Mouse (Mus musculus) adrenal gland, postnatal 36 days (tissue): ENCODE results near the gene Bdh2. TPM values are rescaled to one million over a fixed set of nuclear protein-coding genes. Genes with fewer than 3 reads are reported as not detected.

Source experiments
- total RNA-seq, 2 experiments: library from RNA; stranded (reverse); gene quantifications; 2 replicates each; pipeline ENCODE4 v1.2.3; 2021

The Bdh2 gene
- total RNA-seq, 2 experiments from 2014 or later: 2.2 to 3.0 TPM

Other genes with a start within 250 kb of the Bdh2 start
- 1 to 10 TPM; 2.7 to 2.8 TPM for gene Cenpe, start 68.7 kb upstream of the Bdh2 start, total RNA-seq
- 1 to 10 TPM in 1 of 2 experiments, under 1 TPM in 1; 0.56 to 2.0 TPM for gene Slc9b2, start 26.5 kb downstream of the Bdh2 start, total RNA-seq
- under 1 TPM in 1 of 2 experiments, not detected in 1; 0.49 TPM for gene Slc9b1, start 66.8 kb downstream of the Bdh2 start, total RNA-seq
- gene Cisd2, start 142.7 kb downstream of the Bdh2 start, total RNA-seq: 10 to 100 TPM; 26.9 to 37.7 TPM
- gene Ube2d3, start 156.9 kb downstream of the Bdh2 start, total RNA-seq: 100 to 1,000 TPM; 409 to 423 TPM
- 10 to 100 TPM; 10.4 to 12.9 TPM for gene Manba, start 204.4 kb downstream of the Bdh2 start, total RNA-seq